Mouse (Mus musculus) megakaryocyte, embryonic 14.5 days (primary cell): ENCODE measurements around the gene Zfp11. TPM values are rescaled to one million over a fixed set of nuclear protein-coding genes. Genes with fewer than 3 reads are reported as not detected.
A peak's percentile ranks its signal among the peaks of the same experiment; 100 is the strongest.
"Not testable (repeated sequence)": the region's sequence is repeated elsewhere in the genome, so short reads cannot be mapped to it uniquely, and the experiment has no call there.

Source experiments
- H3K27me3 ChIP-seq: replicated peaks from 2 replicates; pipeline ENCODE3; 2012; ENCODE audit warnings: inconsistent platforms
- H3K36me3 ChIP-seq: replicated peaks from 2 replicates; pipeline ENCODE3; 2012; ENCODE audit warnings: low read length, inconsistent platforms, mixed read lengths
- H3K4me1 ChIP-seq: 2 replicates; pipeline ENCODE4 v1.6.1; 2012; ENCODE audit warnings: inconsistent platforms
- H3K4me3 ChIP-seq: replicated peaks from 2 replicates; pipeline ENCODE3; 2012; ENCODE audit warnings: moderate library complexity, mild to moderate bottlenecking, inconsistent platforms
- H3K9me3 ChIP-seq: 2 replicates; pipeline ENCODE4 v1.6.1; 2012; ENCODE audit warnings: inconsistent platforms
- FLI1 ChIP-seq: IDR thresholded peaks from 2 replicates; pipeline ENCODE4 v1.6.1; 2012; ENCODE audit warnings: low read length, inconsistent platforms, mixed read lengths
- GATA1 ChIP-seq: IDR thresholded peaks from 3 replicates; pipeline ENCODE4 v1.6.1; 2012; ENCODE audit warnings: mixed read lengths, low read length, inconsistent platforms, borderline replicate concordance
- polyA plus RNA-seq: library from polyadenylated mRNA; stranded (reverse); fragments of >175 nt; gene quantifications from 2 replicates; pipeline ENCODE4 v1.2.3, GENCODE M21; 2012; ENCODE audit warnings: low replicate concordance; ENCODE audit not compliant: insufficient read depth

Zfp11 gene
- polyA plus RNA-seq, 1 experiment: not detected

DNA sequence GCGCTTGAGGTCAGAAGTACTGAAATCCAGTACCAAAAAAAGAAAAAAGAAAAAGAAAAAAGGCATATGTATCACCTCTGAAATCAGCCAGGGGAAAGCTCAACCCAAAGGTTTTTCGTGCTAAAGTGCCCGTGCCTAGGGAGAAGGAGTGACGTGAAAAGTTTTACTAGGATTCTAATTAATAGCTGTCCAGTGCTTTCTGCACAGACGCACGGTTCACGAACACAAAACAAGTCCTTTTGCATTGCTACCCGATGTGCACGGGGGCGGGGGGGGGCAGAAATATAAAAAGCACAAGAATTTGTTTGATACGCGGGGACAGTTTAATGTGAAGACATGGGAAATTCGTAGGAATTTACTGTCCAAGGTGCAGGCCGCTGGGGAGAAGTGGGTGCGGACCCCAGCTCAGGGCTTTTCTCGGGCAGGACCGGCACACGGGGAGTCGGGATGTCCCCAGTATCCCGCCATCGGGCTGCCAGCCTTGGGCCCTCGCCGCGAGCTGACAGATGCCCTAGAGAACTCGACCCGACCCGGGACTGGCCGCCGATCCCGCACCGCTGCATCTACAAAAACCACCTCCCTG, 355 bp downstream of the Zfp11 start:
- Histone ChIP-seq H3K27me3 (peaks cover 5% of the 10 kb centered on the region), H3K4me3 (peak overlapping the region; percentile 93)
- TF ChIP-seq GATA1: no peak
- TF ChIP-seq FLI1: no peak

DNA sequence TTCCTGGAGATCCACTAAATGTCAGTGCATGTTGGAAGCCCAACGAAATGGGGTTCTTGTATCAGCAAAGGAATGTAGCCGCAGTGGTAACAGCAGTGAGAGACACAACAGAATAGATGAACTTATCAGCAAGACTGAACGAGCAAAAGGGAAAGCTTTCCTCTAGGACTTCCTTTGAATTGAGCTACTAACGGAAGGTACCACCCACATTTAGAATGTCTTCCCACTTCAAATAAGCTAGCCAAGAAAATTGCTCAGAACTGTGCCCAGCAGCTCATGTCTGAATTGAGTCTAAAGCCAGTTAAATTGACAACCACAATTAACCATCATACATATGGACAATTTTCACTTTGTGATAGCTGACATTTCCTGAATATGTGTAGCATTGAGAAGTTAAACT, 2.0 kb downstream of the Zfp11 start:
- Histone ChIP-seq H3K27me3 (peaks cover 5% of the 10 kb centered on the region), H3K36me3 (no peaks in the 10 kb centered on the region), H3K4me3 (no peak overlapping the region), H3K4me1 (peaks cover 34% of the 10 kb centered on the region), H3K9me3 (peaks cover 12% of the 10 kb centered on the region)
- no peak for TF ChIP-seq GATA1
- TF ChIP-seq FLI1: no peak

More for the DNA sequence above, 355 bp downstream of the Zfp11 start:
- no peaks in the 10 kb centered on the region for H3K36me3 ChIP-seq
- H3K4me1 ChIP-seq: peaks cover 34% of the 10 kb centered on the region
- peaks cover 24% of the 10 kb centered on the region for H3K9me3 ChIP-seq

DNA sequence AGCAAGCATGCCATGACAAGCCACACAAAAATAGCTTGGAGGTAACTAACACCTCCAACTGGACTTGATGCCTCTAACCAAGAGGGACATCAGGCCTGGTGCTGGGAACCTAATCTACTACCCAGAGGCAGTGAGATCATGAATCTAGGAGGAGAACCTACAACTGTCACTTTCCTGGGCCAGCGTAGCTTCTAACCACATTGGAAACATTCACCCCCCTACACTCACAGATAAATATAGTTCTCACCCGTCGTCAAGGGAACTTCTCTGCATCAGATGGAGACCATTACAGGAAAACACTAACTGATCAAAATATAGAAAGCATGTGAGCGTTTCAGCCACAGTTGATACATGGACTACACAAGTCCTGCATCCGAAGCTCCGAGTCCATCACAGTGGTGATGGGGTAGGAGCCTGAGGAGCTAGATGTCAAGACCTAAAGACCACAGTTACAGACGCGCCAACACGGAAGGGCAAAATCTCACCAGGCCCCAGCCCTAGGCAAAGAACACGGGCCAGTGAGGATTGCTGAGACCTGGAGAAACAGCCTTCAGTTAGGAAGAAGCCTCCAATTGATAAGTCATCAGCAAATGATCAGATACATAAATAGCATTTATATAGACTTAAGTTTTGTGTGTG, 3.5 kb downstream of the Zfp11 start:
- no peak overlapping the region for H3K4me3 ChIP-seq
- no peak for TF ChIP-seq GATA1
- TF ChIP-seq FLI1: no peak
- no peaks in the 10 kb centered on the region for H3K27me3 ChIP-seq
- no peaks in the 10 kb centered on the region for H3K36me3 ChIP-seq
- H3K9me3 ChIP-seq: peaks cover 5% of the 10 kb centered on the region
- H3K4me1 ChIP-seq: peaks cover 34% of the 10 kb centered on the region

DNA sequence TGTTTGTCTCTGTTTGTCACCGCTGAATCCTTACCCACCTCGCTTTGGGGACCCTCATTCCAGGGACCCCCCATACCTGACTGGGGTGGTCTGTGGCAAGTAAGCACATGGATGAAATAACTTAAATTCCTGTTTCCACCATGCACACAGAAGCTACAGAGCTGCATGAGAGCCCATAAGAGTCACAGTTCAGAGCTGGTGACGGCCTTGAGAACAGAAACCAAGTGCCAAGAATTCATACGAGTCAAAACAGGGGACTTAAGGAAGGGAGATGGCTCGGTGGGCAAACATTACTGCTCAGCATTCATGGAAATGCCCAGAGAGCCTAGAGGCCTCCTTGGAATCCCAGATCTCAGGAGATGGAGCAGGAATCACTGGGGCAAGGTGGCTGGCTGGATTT, 5.8 kb downstream of the Zfp11 start:
- TF ChIP-seq GATA1 (no peak), FLI1 (no peak)
- Histone ChIP-seq H3K36me3 (peaks cover 11% of the 10 kb centered on the region), H3K27me3 (no peaks in the 10 kb centered on the region), H3K4me3 (no peak overlapping the region), H3K4me1 (peaks cover 23% of the 10 kb centered on the region), H3K9me3 (no peaks in the 10 kb centered on the region)

DNA sequence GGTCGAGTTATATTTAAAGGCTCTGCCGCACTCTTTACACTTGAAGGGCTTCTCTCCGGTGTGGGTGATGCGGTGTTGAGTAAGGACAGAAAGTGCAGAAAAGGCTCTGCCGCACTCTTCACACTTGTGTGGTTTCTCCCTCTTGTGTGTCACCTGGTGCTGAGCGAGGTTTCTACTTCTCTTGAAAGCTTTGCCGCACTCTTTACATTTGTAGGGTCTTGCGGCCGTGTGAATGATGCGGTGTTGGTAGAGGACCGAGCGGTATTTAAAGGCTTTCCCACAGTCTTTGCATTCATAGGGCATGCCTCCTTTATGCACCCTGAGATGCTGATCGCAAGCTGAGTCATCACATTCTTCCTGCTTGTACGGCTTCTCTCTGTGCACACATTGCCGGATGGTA, 12.0 kb downstream of the Zfp11 start:
- TF ChIP-seq GATA1 (no peak), FLI1 (no peak)
- Histone ChIP-seq H3K9me3 (no peaks in the 10 kb centered on the region), H3K27me3 (no peaks in the 10 kb centered on the region), H3K4me3 (no peak overlapping the region), H3K4me1 (0 out of 2 replicates have a peak, but pooled peaks cover 4% of the 10 kb centered on the region), H3K36me3 (peaks cover 41% of the 10 kb centered on the region)

DNA sequence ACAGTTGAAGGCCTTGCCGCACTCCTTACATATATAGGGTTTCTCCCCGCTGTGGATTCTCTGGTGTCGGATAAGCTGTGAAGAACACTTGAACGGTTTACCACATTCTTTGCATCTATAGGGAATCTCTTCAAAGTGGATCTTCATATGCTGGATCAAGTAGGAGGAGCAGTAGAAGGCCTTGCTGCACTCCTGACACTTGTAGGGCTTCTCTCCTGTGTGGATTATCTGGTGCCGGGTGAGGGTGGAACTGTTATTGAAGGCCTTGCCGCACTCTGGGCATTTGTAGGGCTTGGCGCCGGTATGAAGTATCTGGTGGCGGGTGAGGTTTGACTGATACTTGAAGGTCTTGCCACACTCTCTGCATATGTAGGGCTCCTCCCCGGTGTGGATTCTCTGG, 12.9 kb downstream of the Zfp11 start:
- Histone ChIP-seq H3K4me3 (no peak overlapping the region), H3K36me3 (peaks cover 41% of the 10 kb centered on the region), H3K4me1 (0 out of 2 replicates have a peak, but pooled peaks cover 6% of the 10 kb centered on the region), H3K9me3 (no peaks in the 10 kb centered on the region), H3K27me3 (no peaks in the 10 kb centered on the region)
- TF ChIP-seq FLI1 (no peak), GATA1 (no peak)

DNA sequence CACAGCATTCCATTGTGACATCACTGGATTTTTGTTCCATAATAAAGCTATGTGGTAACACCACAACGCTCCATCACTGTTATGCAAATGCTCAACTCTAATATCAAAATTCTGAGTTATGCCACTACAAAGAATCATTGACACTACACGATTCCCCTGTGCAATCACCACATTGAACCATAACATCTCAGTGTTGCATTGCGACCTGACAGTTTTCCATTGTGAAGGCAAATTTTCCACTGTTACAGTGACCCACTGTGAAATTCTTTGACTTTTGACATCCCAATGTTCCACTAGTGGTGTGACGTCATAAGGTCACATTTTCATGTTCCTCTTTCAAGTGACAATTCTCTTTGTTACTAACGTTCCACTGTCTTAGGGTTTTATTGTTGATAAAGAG, 19.0 kb downstream of the Zfp11 start:
- H3K4me3 ChIP-seq: no peak overlapping the region
- TF ChIP-seq GATA1: no peak
- no peak for TF ChIP-seq FLI1

DNA sequence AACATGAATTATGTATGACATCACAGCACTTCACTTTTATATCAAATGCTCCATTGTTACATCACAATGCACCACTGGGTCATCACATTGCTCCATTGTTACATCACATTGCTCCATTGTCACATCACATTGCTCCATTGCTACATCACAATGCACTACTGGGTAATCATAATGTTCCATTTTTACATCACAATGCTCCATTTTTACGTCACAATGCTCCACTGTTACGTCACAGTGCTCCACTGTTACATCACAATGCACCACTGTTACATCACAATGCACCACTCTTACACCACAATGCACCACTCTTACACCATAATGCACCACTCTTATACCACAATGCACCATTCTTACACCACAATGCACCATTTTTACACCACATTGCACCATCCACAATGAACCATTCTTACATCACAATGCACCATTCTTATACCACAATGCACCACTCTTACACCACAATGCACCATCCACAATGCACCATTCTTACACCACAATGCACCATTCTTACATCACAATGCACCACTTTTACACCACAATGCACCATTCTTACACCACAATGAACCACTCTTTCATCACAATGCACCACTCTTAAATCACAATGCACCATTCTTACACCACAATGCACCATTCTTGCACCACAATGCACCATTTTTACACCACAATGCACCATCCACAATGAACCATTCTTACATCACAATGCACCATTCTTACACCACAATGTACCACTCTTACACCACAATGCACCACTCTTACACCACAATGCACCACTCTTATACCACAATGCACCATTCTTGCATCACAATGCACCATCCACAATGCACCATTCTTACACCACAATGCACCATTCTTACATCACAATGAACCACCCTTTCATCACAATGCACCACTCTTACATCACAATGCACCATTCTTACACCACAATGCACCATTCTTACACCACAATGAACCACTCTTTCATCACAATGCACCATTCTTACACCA, 37.3 kb downstream of the Zfp11 start:
- H3K27me3 ChIP-seq, H3K4me1 ChIP-seq, H3K36me3 ChIP-seq: not testable (repeated sequence)
- H3K4me3 ChIP-seq: peak overlapping the region; percentile 42
- H3K9me3 ChIP-seq: 0 out of 2 replicates have a peak, but pooled peaks cover 11% of the 10 kb centered on the region

More for the DNA sequence above, 19.0 kb downstream of the Zfp11 start:
- no peaks in the 10 kb centered on the region for H3K36me3 ChIP-seq
- H3K4me1 ChIP-seq: 0 out of 2 replicates have a peak, but pooled peaks cover 6% of the 10 kb centered on the region
- H3K27me3 ChIP-seq: no peaks in the 10 kb centered on the region
- no peaks in the 10 kb centered on the region for H3K9me3 ChIP-seq

DNA sequence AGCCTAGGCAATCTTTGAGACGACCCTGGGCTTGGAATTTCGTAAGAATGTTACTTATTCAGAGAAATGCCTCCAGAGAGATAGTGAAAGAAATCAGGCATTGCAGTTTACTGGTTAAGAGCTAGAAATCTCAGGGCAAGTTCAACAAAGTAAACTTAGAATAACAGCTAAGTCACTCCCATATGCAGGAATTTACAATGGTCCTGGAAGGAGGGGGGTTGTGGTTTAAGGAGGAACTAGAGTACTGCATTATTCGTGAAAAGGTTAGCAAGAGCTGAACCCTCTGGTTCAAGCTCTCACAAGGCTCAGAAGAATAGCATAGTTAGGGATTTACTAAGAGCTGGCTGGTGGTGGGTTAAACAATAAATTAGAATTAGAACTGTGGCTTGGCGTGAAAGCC, 43.3 kb downstream of the Zfp11 start:
- not testable (repeated sequence) for H3K4me1 ChIP-seq, H3K4me3 ChIP-seq, H3K36me3 ChIP-seq, H3K9me3 ChIP-seq, H3K27me3 ChIP-seq

DNA sequence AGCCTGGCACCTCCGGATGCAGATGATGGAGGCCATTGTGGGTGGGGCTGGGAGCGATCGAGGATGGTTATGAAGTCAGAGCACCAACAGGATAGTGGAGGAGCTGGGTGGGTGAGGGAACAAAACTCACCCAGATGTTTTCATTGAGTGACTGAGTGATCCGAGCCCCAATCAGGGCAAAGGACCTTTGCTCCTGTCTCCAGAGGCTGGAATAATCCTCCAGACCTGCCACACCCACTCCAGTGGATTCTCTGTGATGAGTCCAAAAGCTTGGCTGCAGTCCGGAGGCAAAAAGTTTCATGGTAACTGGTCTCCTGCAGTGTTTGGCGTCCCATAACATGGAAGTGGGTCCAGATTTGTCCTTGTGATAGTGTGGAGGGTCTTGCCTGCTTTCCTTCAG, 43.8 kb downstream of the Zfp11 start:
- no peaks in the 10 kb centered on the region for H3K36me3 ChIP-seq
- no peaks in the 10 kb centered on the region for H3K9me3 ChIP-seq
- no peak overlapping the region for H3K4me3 ChIP-seq
- TF ChIP-seq GATA1 (no peak), FLI1 (no peak)
- no peaks in the 10 kb centered on the region for H3K27me3 ChIP-seq
- no peaks in the 10 kb centered on the region for H3K4me1 ChIP-seq
